Mouse (Mus musculus): ENCODE results near the gene Cnot10. TPM values are rescaled to one million over a fixed set of nuclear protein-coding genes. Genes with fewer than 3 reads are reported as not detected.

Gene Cnot10
- polyA plus RNA-seq, 1 experiment, result 45.8 TPM

- DNase-seq (ENCODE audit: low spot score), result no peak
These were observed 91.5 kb downstream of the Cnot10 start for GRCm38 (mm10) chr9:114548496-114548895.

DNA sequence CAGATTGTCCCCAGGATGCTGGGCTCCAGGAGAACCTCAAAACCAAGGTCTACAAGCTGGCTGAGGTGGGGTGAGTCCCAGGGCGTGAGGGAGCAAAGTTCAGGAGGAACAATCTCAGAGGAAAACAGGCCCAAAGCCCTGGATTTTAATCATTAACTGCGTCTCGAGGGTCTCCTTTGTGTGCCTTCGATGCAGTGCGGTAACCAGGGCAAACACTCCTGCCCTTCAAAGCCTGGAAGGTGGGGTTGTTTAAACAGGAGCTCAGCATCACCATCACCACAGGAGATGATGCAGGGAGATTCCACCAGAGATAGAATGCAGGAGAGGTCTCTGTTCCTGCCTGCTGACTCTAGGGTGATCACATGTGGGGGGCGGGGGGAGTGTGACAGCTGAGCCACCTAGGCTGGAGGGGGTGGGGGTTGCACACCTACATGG is 92.3 kb downstream of the Cnot10 start:
- DNase-seq (ENCODE audit: low spot score), result no peak

GRCm38 (mm10) chr9:114546765-114547164 is 93.2 kb downstream of the Cnot10 start:
- no peak for DNase-seq (ENCODE audit: low spot score)

- no peak for DNase-seq (ENCODE audit: low spot score)
These were observed 95.1 kb downstream of the Cnot10 start for GRCm38 (mm10) chr9:114544754-114545393.

- no peak for DNase-seq (ENCODE audit: low spot score)
These were observed 95.9 kb downstream of the Cnot10 start for GRCm38 (mm10) chr9:114543882-114544753.

DNA sequence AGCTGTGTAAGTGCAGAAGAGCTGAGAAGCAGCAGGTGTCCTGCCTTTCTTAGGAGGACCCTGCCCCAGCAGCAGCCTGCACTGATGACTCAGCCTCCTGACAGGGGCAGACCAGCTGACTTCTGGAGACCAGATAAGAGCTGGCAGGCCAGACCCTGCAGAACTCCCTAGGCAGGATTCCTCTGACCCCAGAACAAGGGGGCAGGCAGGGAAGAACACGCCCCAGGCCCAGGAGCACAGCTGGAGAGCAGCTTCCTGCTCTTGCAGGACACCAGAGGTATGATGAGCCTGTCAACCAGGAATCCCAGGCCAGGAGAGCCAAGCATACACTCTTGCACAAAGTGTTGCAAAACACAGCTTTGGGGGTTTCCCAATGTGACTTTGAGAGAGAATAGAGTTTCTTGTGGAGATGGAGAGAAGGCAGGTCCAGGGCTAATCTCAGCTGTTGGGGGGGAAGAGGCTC is 98.7 kb downstream of the Cnot10 start:
- no peak for DNase-seq (ENCODE audit: low spot score)

GRCm38 (mm10) chr9:114538996-114539563 is 100.9 kb downstream of the Cnot10 start:
- DNase-seq (ENCODE audit: low spot score), result no peak

- no peak for DNase-seq (ENCODE audit: low spot score)
These were observed 103.4 kb downstream of the Cnot10 start for GRCm38 (mm10) chr9:114536628-114537027.

Other genes with a start within 250 kb of the Cnot10 start
- gene Crtap, start 249.5 kb downstream of the Cnot10 start, polyA plus RNA-seq (2012; rRNA removed), result 93.7 and 105 TPM in 2 replicates
- 31.6 and 32.3 TPM in 2 replicates for gene Glb1, start 239.1 kb downstream of the Cnot10 start, polyA plus RNA-seq (2012; rRNA removed)
- gene Tmppe, start 239.1 kb downstream of the Cnot10 start, polyA plus RNA-seq (2012; rRNA removed), result 5.0 and 5.8 TPM in 2 replicates
- gene Ccr4, start 135.3 kb downstream of the Cnot10 start, polyA plus RNA-seq (2012; rRNA removed), result 0.91 and 1.7 TPM in 2 replicates
- gene C130032M10Rik, start 124.5 kb downstream of the Cnot10 start, polyA plus RNA-seq (2012; rRNA removed), result 0.10 TPM in 1 of 2 replicates, not detected in the other
- 0.23 and 0.28 TPM in 2 replicates for gene Trim71, start 75.8 kb downstream of the Cnot10 start, polyA plus RNA-seq (2012; rRNA removed)
- gene Dync1li1, start 48.6 kb upstream of the Cnot10 start, polyA plus RNA-seq (2012; rRNA removed), result 24.9 and 27.6 TPM in 2 replicates
- 40.3 and 41.4 TPM in 2 replicates for gene Cmtm6, start 90.9 kb upstream of the Cnot10 start, polyA plus RNA-seq (2012; rRNA removed)
- gene Cmtm7, start 141.7 kb upstream of the Cnot10 start, polyA plus RNA-seq (2012; rRNA removed), result 51.0 and 56.9 TPM in 2 replicates
- gene Cmtm8, start 204.0 kb upstream of the Cnot10 start, polyA plus RNA-seq (2012; rRNA removed), result 2.1 and 2.4 TPM in 2 replicates